Mouse (Mus musculus) olfactory bulb, adult 2 months (tissue): ENCODE results near the gene Pnma1.

Experiments used
- CTCF ChIP-seq: fragments of 200-500 bp; IDR thresholded peaks from 2 replicates; pipeline ENCODE4 v1.5.1; 2012; ENCODE audit warnings: low read depth, mild to moderate bottlenecking, low read length, moderate library complexity; ENCODE audit not compliant: insufficient read depth
- POLR2A ChIP-seq: fragments of 200-500 bp; IDR thresholded peaks from 2 replicates; pipeline ENCODE4 v1.6.1; 2012; ENCODE audit warnings: mild to moderate bottlenecking, low read depth, low read length, moderate library complexity; ENCODE audit not compliant: insufficient read depth

- TF ChIP-seq CTCF (no peak), POLR2A (no peak)
Observed at GRCm38 (mm10) chr12:84155523-84155871, 7.2 kb upstream of the Pnma1 start.
